ENCODE assay signal across 8 mouse cellular contexts in the genomic region with DNA sequence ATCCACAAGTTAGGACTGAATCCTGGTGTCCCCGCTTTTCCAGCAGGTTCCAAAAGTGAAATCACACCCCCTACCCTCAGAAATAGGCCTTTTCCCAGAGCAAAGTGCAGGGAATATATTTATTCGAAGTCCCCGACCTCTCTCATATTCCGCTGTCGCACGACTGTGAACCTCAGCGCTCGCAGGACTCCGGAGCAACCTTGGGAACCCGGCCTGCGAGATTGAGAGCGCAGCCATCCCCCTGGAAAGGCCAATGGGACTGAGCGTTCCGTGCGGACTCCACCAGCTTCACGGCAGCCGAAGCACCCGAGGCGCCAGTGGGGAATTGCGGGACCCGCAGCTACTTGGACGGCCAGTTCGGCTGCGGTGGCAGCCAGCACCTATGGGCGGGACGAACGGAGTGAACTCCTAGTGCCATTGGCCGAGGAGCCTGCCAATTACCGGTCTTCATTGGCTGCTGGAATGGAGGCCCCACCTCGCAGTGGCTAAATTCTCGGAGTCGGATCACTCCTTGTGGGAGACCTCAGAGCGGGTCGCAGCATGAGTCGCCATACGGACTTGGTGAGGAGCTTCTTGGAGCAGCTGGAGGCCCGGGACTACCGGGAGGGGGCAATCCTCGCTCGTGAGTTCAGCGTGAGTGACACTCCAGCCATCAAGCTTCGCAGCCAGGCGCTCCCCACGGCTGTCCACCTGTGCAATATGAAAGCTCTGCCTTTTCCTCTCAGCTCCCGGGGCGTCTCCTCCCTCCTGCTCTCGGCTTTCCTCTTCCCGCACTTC. TPM values are rescaled to one million over a fixed set of nuclear protein-coding genes. Genes with fewer than 3 reads are reported as not detected.
A peak's percentile ranks its signal among the peaks of the same experiment; 100 is the strongest.
DNase-seq lines count a peak whose midpoint lies in the region; ATAC-seq and TF ChIP-seq lines count a peak whose summit lies in the region.

Gene Ptpn18 (plus strand): TSS at position 479 of the 777 bp plus-strand sequence.

- no peak for TF ChIP-seq CTCF in cortical plate, adult 2 months (IDR thresholded peaks at IDR 0.05; ENCODE audit: extremely low read depth, insufficient read depth, low read length)

- TF ChIP-seq POLR2A in cortical plate, adult 2 months (IDR thresholded peaks at IDR 0.05; ENCODE audit: extremely low read depth, insufficient read depth, low read length), result no peak

- H3K4me1 ChIP-seq in cortical plate, adult 2 months (ENCODE audit: control insufficient read depth, insufficient read depth, low read length), result peaks cover 2% of the 10 kb centered on the region; the same call in 1 of the 2 replicates

- peak within 1 kb of the TSS; percentile 72 for H3K4me3 ChIP-seq in cortical plate, adult 2 months (ENCODE audit: insufficient read depth, low read length)

- H3K27ac ChIP-seq in cortical plate, adult 2 months (ENCODE audit: insufficient read depth, low read length), result no peak within 1 kb of the TSS

- peak; percentile 74 for ATAC-seq in megakaryocyte progenitor cell, adult 5-6 weeks (replicated peaks; ENCODE audit: poor library complexity)

- peak; percentile 96 for DNase-seq in ZHBTc4 (ENCODE audit: low read depth, low spot score)
- peak; percentile 83 for DNase-seq in gastrocnemius, postnatal 10 days
- DNase-seq in induced T-regulatory cell, adult 2 months (ENCODE audit: low read depth), result peak; percentile 93
- DNase-seq in left cerebral cortex, adult 9 months (ENCODE audit: low spot score in 2 of 2), result peak; percentile 44 to 92
- peak; percentile 81 for DNase-seq in right cerebral cortex, postnatal 14 days
- peak; percentile 88 to 90 for DNase-seq in urinary bladder, postnatal 36 days (ENCODE audit: low spot score in 2 of 2)

RNA-seq across cellular contexts. Expression of gene Ptpn18, which starts in this region (rescaled TPM):
- polyA plus RNA-seq in cortical plate, adult 2 months (2012; rRNA removed), result 8.4 and 8.5 TPM in 2 replicates
- 1 to 10 TPM; 4.3 to 8.6 TPM for total RNA-seq in gastrocnemius, postnatal 10 days (2021)
- total RNA-seq in megakaryocyte progenitor cell, adult 5-6 weeks (2015), result 51.7 and 55.5 TPM in 2 replicates
- 287 and 316 TPM in 2 replicates for total RNA-seq in megakaryocyte progenitor cell, adult 5-6 weeks (2017)

Comparison
In these comparisons a context has a peak if more than half of its experiments do, and no peak if none do; other contexts are left out.
1. RNA of gene Ptpn18 (total RNA-seq): 51.7 to 316 TPM in megakaryocyte progenitor cell, adult 5-6 weeks; 4.3 to 8.6 TPM in gastrocnemius, postnatal 10 days; every median in the first group is over 4 times any median in the second.
2. Peak in every context shown above with its lines, with median percentiles within 50 percentile points of each other: DNase-seq.